Mouse (Mus musculus) embryonic facial prominence, embryonic 14.5 days (tissue): ENCODE results near the gene Ascl2. TPM values are rescaled to one million over a fixed set of nuclear protein-coding genes. Genes with fewer than 3 reads are reported as not detected.

Source experiments
- ATAC-seq: fragments of 200-750 bp; cut with Nextera tagmentation; 2 replicates; pipeline ENCODE4 v1.8.0; 2017; ENCODE audit warnings: low read depth, moderate number of reproducible peaks, moderate TSS enrichment
- DNase-seq: peaks from one replicate; pipeline ENCODE4 v3.0.0-alpha.2; 2015; ENCODE audit warnings: low spot score
- H3K27ac ChIP-seq: fragments of 300-500 bp; sonication (generic); replicated peaks from 2 replicates; pipeline ENCODE4 v1.5.1; 2014; ENCODE audit warnings: low read depth, mild to moderate bottlenecking, low read length, moderate library complexity
- H3K27me3 ChIP-seq: fragments of 300-500 bp; sonication (generic); replicated peaks from 2 replicates; pipeline ENCODE4 v1.6.1; 2014; ENCODE audit warnings: low read length; ENCODE audit not compliant: control insufficient read depth, insufficient read depth
- H3K36me3 ChIP-seq: fragments of 300-500 bp; sonication (generic); 2 replicates; pipeline ENCODE4 v1.6.1; 2014; ENCODE audit warnings: low read length, mixed read lengths; ENCODE audit not compliant: control insufficient read depth, insufficient read depth
- H3K4me1 ChIP-seq: fragments of 300-500 bp; sonication (generic); 2 replicates; pipeline ENCODE4 v1.6.1; 2014; ENCODE audit warnings: antibody characterized with exemption, low read length; ENCODE audit not compliant: control insufficient read depth, insufficient read depth
- H3K4me2 ChIP-seq: fragments of 300-500 bp; sonication (generic); 2 replicates; pipeline ENCODE4 v1.6.1; 2014; ENCODE audit warnings: low read depth, mild to moderate bottlenecking, low read length, moderate library complexity, mixed read lengths
- H3K4me3 ChIP-seq: fragments of 300-500 bp; sonication (generic); 2 replicates; pipeline ENCODE4 v1.5.1; 2014; ENCODE audit warnings: low read depth, mild to moderate bottlenecking, low read length
- H3K9ac ChIP-seq: fragments of 300-500 bp; sonication (generic); 2 replicates; pipeline ENCODE4 v1.6.1; 2014; ENCODE audit warnings: low read depth, mild to moderate bottlenecking, low read length, moderate library complexity, mixed read lengths
- H3K9me3 ChIP-seq: fragments of 300-500 bp; sonication (generic); 2 replicates; pipeline ENCODE4 v1.6.1; 2016; ENCODE audit warnings: low read length; ENCODE audit not compliant: control insufficient read depth
- WGBS: fragments of 180-500 bp; shearing (Covaris S2); extraction: QIAGEN DNeasy Blood & Tissue Kit; methylation state at CpG from one replicate; pipeline ENCODE4 v1.1.7; 2014; 5-methylcytosine and 5-hydroxymethylcytosine counted together
- polyA plus RNA-seq: library from polyadenylated mRNA; unstranded; fragments of >200 nt; fragmentation: Nextera tagmentation; extraction: Ambion mirVana; gene quantifications from 2 replicates; pipeline ENCODE4 v1.2.1, GENCODE M21; 2014

Gene Ascl2
- polyA plus RNA-seq, 1 experiment from 2014 or later = 0.89 TPM

DNA sequence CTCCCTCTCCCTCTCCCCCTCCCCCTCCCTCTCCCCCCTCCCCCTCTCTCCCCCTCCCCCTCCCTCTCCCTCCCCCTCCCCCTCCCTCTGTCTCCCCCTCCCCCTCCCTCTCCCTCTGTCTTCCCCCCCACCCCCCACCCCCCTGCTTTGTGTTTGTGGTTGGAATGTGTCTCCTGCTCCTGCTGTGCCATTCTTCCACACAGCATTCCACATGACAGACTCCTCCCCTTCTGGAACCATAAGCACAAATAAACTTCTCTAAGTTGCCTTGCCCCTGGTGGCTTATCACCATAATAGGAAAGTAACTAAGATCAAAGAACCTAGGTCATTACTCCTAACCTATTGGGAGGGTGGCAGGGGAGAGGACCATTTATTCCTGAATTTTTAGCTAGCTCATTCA, 31.4 kb downstream of the Ascl2 start:
- no peak for ATAC-seq
- Histone ChIP-seq H3K4me1 (no peaks in the 10 kb centered on the region), H3K27ac (no peak overlapping the region), H3K9me3 (no peaks in the 10 kb centered on the region), H3K4me2 (no peak overlapping the region), H3K9ac (no peak overlapping the region), H3K27me3 (no peaks in the 10 kb centered on the region), H3K36me3 (no peaks in the 10 kb centered on the region), H3K4me3 (no peak overlapping the region)
- no peak for DNase-seq

DNA sequence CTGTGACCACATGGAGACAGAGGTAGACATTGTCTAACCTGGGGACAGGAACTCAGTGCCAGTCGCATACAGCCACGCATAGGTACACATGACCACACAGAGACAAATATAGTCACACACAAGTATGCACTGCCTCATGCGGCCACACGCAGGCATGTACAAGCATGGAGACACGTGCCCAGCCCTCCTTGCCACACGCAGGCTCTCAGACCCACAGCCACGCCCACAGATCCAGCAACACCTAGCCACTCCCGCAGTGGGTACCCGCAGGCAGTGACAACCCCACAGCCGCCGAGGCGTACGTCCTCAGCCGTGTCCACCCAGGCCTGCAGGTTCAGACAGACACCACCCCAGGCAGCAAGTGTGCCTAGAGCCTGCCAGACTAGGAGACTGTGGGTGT, 33.4 kb downstream of the Ascl2 start:
- Histone ChIP-seq H3K36me3 (no peaks in the 10 kb centered on the region), H3K9ac (no peak overlapping the region), H3K27ac (no peak overlapping the region), H3K4me2 (no peak overlapping the region), H3K4me3 (no peak overlapping the region), H3K9me3 (no peaks in the 10 kb centered on the region), H3K4me1 (no peaks in the 10 kb centered on the region), H3K27me3 (no peaks in the 10 kb centered on the region)
- DNase-seq = peak; percentile 12
- ATAC-seq = no peak
- 85% methylated on average over 14 of the region's 14 CpGs for WGBS

DNA sequence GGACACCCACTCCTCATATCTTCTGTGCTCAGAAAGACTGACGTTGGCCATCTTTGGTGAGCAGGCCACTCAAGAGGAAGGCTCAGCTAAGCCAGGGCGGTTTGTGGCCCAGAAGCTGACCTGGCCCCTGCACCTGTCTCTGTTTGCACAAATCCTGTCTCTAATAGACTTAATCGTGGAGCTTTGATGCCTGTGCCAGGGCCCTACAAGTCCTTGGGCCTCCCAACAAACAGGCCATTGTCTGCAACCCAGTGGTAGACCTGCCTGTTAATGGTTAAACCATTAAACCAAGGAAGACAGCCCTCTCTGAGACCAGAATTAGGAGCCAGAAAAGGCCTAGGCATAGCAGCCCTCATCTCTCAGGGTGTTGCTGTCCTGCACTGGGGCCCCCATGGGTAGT, 36.6 kb downstream of the Ascl2 start:
- Histone ChIP-seq H3K9me3 (no peaks in the 10 kb centered on the region), H3K4me2 (no peak overlapping the region), H3K27ac (no peak overlapping the region), H3K4me1 (no peaks in the 10 kb centered on the region), H3K36me3 (no peaks in the 10 kb centered on the region), H3K27me3 (no peaks in the 10 kb centered on the region), H3K9ac (no peak overlapping the region), H3K4me3 (no peak overlapping the region)
- 66% methylated on average over 3 of the region's 3 CpGs for WGBS
- DNase-seq = no peak
- ATAC-seq = no peak

DNA sequence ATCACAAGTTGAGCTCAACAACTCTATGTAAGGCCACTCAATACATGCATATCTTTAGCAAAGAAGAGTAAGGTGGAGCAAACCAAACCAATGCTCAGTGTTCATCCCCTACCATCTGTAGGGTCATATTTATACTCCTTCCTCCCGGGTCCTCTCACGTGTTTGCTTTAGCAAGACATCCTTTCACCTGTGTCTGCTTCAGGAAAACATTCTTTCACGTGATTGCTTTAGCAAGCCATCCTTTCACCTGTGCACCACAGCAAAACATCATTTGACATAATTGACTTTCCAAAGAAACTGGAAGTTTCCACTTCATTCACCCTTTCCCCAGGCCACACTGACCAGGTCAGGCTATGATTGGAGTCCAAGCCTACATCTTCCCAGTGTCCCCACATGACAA, 38.0 kb downstream of the Ascl2 start, which contains the start of gene Th:
Gene Th, minus strand, starts transcription at position 101 of the 400 bp plus-strand sequence.
- Histone ChIP-seq H3K9ac (no peak within 1 kb of the TSS), H3K27me3 (no peaks in the 10 kb centered on the region), H3K27ac (no peak within 1 kb of the TSS), H3K4me1 (no peaks in the 10 kb centered on the region), H3K4me3 (no peak within 1 kb of the TSS), H3K4me2 (no peak within 1 kb of the TSS), H3K9me3 (no peaks in the 10 kb centered on the region), H3K36me3 (no peaks in the 10 kb centered on the region)
- WGBS = 85% methylated on average over 3 of the region's 3 CpGs
- no peak for DNase-seq
- ATAC-seq = no peak

DNA sequence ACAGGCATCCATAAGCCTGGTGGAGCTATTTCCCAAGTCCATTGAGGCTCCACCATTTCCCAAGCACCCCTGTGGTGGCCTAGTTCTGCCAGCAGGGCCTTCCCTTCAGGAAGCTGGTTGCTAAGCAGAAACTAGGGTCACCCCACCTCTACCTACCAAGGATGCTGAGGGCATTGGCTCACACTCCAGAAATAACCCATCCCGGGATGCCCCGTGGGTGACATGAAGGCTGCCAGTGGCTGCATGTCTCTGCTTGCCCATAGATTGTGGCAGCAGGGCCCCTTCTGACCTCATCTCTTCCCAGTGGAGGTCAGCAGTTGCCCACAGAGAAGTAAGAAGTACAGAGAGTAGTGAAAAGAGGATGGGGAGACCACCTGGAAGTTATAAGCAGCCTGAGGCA, 39.5 kb downstream of the Ascl2 start:
- no peaks in the 10 kb centered on the region for H3K4me1 ChIP-seq

DNA sequence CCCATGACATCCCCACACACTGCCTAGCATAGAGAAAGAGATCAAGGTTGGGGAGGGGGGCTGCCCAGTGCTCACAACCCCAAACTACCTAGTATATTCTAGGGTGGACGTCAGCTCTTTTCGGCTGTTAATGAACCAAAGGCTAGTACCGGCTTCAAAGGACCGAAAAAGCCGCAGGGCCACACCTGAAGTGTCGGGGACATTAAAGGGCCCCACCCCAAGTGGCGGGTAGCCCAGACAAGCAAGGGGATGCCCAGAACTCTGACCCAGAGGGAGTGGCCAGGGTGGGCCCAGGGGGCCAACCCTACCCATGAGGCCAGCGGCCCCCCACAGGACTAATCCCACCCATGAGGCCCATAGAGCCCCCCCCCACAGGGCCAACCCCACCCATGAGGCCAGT, 41.8 kb downstream of the Ascl2 start:
- H3K27ac ChIP-seq = no peak overlapping the region
- DNase-seq (no peak), ATAC-seq (no peak)
- H3K9me3 ChIP-seq = no peaks in the 10 kb centered on the region
- no peaks in the 10 kb centered on the region for H3K4me1 ChIP-seq
- no peaks in the 10 kb centered on the region for H3K27me3 ChIP-seq
- no peak overlapping the region for H3K4me2 ChIP-seq
- no peak overlapping the region for H3K9ac ChIP-seq
- no peaks in the 10 kb centered on the region for H3K36me3 ChIP-seq
- 87% methylated on average over 8 of the region's 8 CpGs for WGBS
- no peak overlapping the region for H3K4me3 ChIP-seq

More for the DNA sequence above, 39.5 kb downstream of the Ascl2 start:
- H3K27ac ChIP-seq = no peak overlapping the region
- DNase-seq (no peak), ATAC-seq (no peak)
- H3K4me3 ChIP-seq = no peak overlapping the region
- no peaks in the 10 kb centered on the region for H3K36me3 ChIP-seq
- H3K27me3 ChIP-seq = no peaks in the 10 kb centered on the region
- H3K4me2 ChIP-seq = no peak overlapping the region
- 68% methylated on average over 2 of the region's 2 CpGs for WGBS
- H3K9me3 ChIP-seq = no peaks in the 10 kb centered on the region
- no peak overlapping the region for H3K9ac ChIP-seq

DNA sequence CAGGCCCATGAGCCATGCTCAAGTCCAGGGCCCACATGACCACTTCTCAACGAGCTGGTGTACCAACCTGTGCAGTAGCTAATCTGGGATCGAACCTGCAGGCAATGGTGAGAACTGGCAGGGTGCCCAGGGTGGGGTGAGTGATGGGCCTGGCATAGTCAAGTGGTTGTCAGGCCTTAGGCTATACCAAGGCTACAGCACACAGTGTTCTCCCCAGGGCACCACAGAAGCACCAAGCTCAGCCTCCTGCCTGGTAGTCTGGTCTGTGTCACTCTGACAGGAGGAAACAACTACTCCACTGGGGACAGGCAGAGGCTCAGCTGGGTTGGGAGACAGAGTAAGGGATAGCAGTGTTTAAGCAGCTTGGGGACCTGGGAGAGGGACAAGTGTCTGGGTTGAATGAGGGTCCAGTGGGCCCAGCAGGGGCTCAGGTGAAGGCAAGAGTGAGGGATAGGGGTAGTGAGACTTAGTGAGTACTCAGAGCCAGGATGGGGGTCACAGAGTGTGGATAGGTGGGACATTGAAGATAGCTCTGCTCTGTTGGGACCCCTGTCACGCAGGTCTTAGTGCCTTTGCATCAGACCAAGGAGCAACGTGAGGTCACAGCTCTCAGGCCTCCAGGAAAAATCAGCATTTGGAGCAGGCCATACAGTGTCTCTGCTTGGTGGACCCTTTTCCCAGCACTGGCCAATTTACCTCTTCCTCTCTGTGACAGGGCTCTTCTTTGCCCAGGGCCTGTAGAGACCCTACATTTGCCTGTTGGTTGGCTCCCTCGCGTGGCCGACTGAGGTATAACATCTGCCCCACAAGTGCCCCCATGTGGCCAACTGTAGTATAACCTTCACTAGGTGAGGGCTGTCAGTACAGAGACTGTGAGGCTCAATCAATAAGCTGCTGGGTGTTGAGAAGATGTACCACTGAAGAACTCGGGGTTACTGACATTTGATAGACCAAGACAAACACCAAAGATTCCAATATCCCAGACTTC, 50.1 kb downstream of the Ascl2 start:
- no peaks in the 10 kb centered on the region for H3K27me3 ChIP-seq
- no peaks in the 10 kb centered on the region for H3K4me1 ChIP-seq
- H3K36me3 ChIP-seq = no peaks in the 10 kb centered on the region
- H3K9me3 ChIP-seq = no peaks in the 10 kb centered on the region
- no peak overlapping the region for H3K4me3 ChIP-seq
- 21% methylated on average over 7 of the region's 8 CpGs for WGBS
- no peak overlapping the region for H3K27ac ChIP-seq
- ATAC-seq (peak; percentile 79), DNase-seq (peak; percentile 31)
- H3K9ac ChIP-seq = no peak overlapping the region
- H3K4me2 ChIP-seq = no peak overlapping the region

DNA sequence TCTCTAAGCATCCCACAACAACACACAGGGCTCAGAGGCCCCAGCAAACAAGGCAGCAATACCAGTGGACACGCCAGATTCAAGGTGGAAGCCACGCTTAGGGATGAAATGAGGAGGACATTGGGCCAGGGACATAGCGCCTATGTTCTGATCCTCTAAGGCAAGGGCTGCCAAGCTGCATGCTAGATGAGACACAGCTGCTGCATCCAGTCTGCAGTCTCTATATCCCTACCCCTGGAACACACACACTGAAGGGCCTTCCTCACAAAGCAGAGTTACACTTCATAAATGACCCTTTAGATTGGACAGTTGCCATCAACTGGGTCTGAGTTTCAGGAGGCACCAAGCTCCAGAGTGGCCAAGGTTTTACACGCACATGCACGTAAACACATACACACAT, 51.4 kb downstream of the Ascl2 start:
- Histone ChIP-seq H3K4me2 (no peak overlapping the region), H3K4me3 (no peak overlapping the region), H3K36me3 (no peaks in the 10 kb centered on the region), H3K27me3 (no peaks in the 10 kb centered on the region), H3K4me1 (no peaks in the 10 kb centered on the region), H3K9ac (no peak overlapping the region), H3K9me3 (no peaks in the 10 kb centered on the region), H3K27ac (no peak overlapping the region)
- WGBS = 86% methylated on average over 5 of the region's 5 CpGs
- ATAC-seq (no peak), DNase-seq (no peak)
